Mouse (Mus musculus): ENCODE data around the gene Glp2r.

DNA sequence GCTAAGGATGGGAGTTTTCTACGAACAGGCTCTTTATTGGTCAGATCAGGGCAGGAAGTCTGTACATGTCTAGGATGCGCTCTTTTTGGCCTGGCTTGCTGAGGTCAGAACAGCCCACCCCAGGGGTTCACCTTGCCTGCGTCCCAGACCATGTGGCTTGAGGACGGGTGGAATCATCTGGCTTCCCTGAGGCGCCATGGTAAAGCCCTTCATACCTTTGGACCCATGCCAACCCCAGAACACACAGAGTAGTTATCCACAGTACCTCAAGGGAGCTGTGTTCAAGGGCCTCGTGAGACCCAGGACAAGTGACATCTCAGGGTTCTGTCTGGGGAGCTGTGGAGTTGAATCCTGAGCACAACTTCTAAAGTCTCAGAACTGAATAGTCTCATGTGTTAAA lies 119.2 kb downstream of the Glp2r start:
- TF ChIP-seq POLR2A (IDR thresholded peaks at IDR 0.05; ENCODE audit: insufficient read depth, low read length), result no peak
- TF ChIP-seq CTCF (IDR thresholded peaks at IDR 0.05; ENCODE audit: low read depth, low read length), result no peak
- TF ChIP-seq EP300 (IDR thresholded peaks at IDR 0.05; ENCODE audit: insufficient read depth, low read depth, low read length), result no peak
